Mouse (Mus musculus): ENCODE measurements around the gene Slc38a11. TPM values are rescaled to one million over a fixed set of nuclear protein-coding genes. Genes with fewer than 3 reads are reported as not detected.

The Slc38a11 gene
- polyA plus RNA-seq, 1 experiment from 2014 or later: 1.5 TPM

GRCm38 (mm10) chr2:65378425-65378824 is 14.6 kb upstream of the Slc38a11 start:
- Histone ChIP-seq H3K4me2 (replicated peaks) (no peak overlapping the region), H3K9ac (no peak overlapping the region), H3K27me3 (ENCODE audit: control insufficient read depth, insufficient read depth, low read length) (no peaks in the 10 kb centered on the region), H3K36me3 (replicated peaks; ENCODE audit: control insufficient read depth, insufficient read depth) (no peaks in the 10 kb centered on the region), H3K4me1 (replicated peaks; ENCODE audit: control insufficient read depth, insufficient read depth, low read length) (no peaks in the 10 kb centered on the region), H3K27ac (no peak overlapping the region), H3K9me3 (ENCODE audit: control insufficient read depth, low read length) (no peaks in the 10 kb centered on the region), H3K4me3 (replicated peaks; ENCODE audit: low read length) (no peak overlapping the region)
- 67% methylated on average over 4 of the region's 4 CpGs for WGBS
- ATAC-seq (ENCODE audit: low FRiP score): no peak
- DNase-seq (ENCODE audit: low spot score): no peak

GRCm38 (mm10) chr2:65374410-65374809 is 10.6 kb upstream of the Slc38a11 start:
- Histone ChIP-seq H3K4me3 (replicated peaks; ENCODE audit: low read length) (no peak overlapping the region), H3K27me3 (ENCODE audit: control insufficient read depth, insufficient read depth, low read length) (no peaks in the 10 kb centered on the region), H3K4me1 (replicated peaks; ENCODE audit: control insufficient read depth, insufficient read depth, low read length) (no peaks in the 10 kb centered on the region), H3K9ac (no peak overlapping the region), H3K27ac (no peak overlapping the region), H3K4me2 (replicated peaks) (no peak overlapping the region), H3K9me3 (ENCODE audit: control insufficient read depth, low read length) (no peaks in the 10 kb centered on the region), H3K36me3 (replicated peaks; ENCODE audit: control insufficient read depth, insufficient read depth) (no peaks in the 10 kb centered on the region)
- WGBS: 96% methylated on average over 5 of the region's 5 CpGs
- no peak for DNase-seq (ENCODE audit: low spot score)
- ATAC-seq (ENCODE audit: low FRiP score): no peak

GRCm38 (mm10) chr2:65373076-65373475 is 9.2 kb upstream of the Slc38a11 start:
- no peak overlapping the region for H3K9ac ChIP-seq
- H3K4me1 ChIP-seq (replicated peaks; ENCODE audit: control insufficient read depth, insufficient read depth, low read length): no peaks in the 10 kb centered on the region
- ATAC-seq (ENCODE audit: low FRiP score): no peak
- no peak overlapping the region for H3K4me3 ChIP-seq (replicated peaks; ENCODE audit: low read length)
- H3K9me3 ChIP-seq (ENCODE audit: control insufficient read depth, low read length): no peaks in the 10 kb centered on the region
- H3K4me2 ChIP-seq (replicated peaks): no peak overlapping the region
- no peak for DNase-seq (ENCODE audit: low spot score)
- 95% methylated on average over 4 of the region's 4 CpGs for WGBS
- H3K27me3 ChIP-seq (ENCODE audit: control insufficient read depth, insufficient read depth, low read length): no peaks in the 10 kb centered on the region
- H3K27ac ChIP-seq: no peak overlapping the region
- no peaks in the 10 kb centered on the region for H3K36me3 ChIP-seq (replicated peaks; ENCODE audit: control insufficient read depth, insufficient read depth)

- Histone ChIP-seq H3K9ac (no peak overlapping the region), H3K4me2 (replicated peaks) (no peak overlapping the region), H3K27me3 (ENCODE audit: control insufficient read depth, insufficient read depth, low read length) (no peaks in the 10 kb centered on the region), H3K36me3 (replicated peaks; ENCODE audit: control insufficient read depth, insufficient read depth) (no peaks in the 10 kb centered on the region), H3K4me3 (replicated peaks; ENCODE audit: low read length) (no peak overlapping the region), H3K27ac (no peak overlapping the region), H3K9me3 (ENCODE audit: control insufficient read depth, low read length) (no peaks in the 10 kb centered on the region), H3K4me1 (replicated peaks; ENCODE audit: control insufficient read depth, insufficient read depth, low read length) (no peaks in the 10 kb centered on the region)
- DNase-seq (ENCODE audit: low spot score): no peak
- 79% methylated on average over 9 of the region's 9 CpGs for WGBS
- no peak for ATAC-seq (ENCODE audit: low FRiP score)
Measured at GRCm38 (mm10) chr2:65360736-65361475, 2.9 kb downstream of the Slc38a11 start.

GRCm38 (mm10) chr2:65347367-65347766 is 16.5 kb downstream of the Slc38a11 start:
- Histone ChIP-seq H3K4me3 (replicated peaks; ENCODE audit: low read length) (no peak overlapping the region), H3K36me3 (replicated peaks; ENCODE audit: control insufficient read depth, insufficient read depth) (no peaks in the 10 kb centered on the region), H3K9me3 (ENCODE audit: control insufficient read depth, low read length) (no peaks in the 10 kb centered on the region), H3K9ac (no peak overlapping the region), H3K27me3 (ENCODE audit: control insufficient read depth, insufficient read depth, low read length) (no peaks in the 10 kb centered on the region), H3K4me2 (replicated peaks) (no peak overlapping the region), H3K4me1 (replicated peaks; ENCODE audit: control insufficient read depth, insufficient read depth, low read length) (no peaks in the 10 kb centered on the region), H3K27ac (no peak overlapping the region)
- DNase-seq (ENCODE audit: low spot score) (no peak), ATAC-seq (ENCODE audit: low FRiP score) (no peak)
- WGBS: 69% methylated on average over 4 of the region's 4 CpGs

- no peak for ATAC-seq (ENCODE audit: low FRiP score)
- Histone ChIP-seq H3K9me3 (ENCODE audit: control insufficient read depth, low read length) (no peaks in the 10 kb centered on the region), H3K4me1 (replicated peaks; ENCODE audit: control insufficient read depth, insufficient read depth, low read length) (no peaks in the 10 kb centered on the region), H3K27ac (no peak overlapping the region), H3K27me3 (ENCODE audit: control insufficient read depth, insufficient read depth, low read length) (no peaks in the 10 kb centered on the region), H3K36me3 (replicated peaks; ENCODE audit: control insufficient read depth, insufficient read depth) (no peaks in the 10 kb centered on the region), H3K9ac (no peak overlapping the region), H3K4me2 (replicated peaks) (no peak overlapping the region), H3K4me3 (replicated peaks; ENCODE audit: low read length) (no peak overlapping the region)
- WGBS: 59% methylated on average over 1 of the region's 1 CpGs
- no peak for DNase-seq (ENCODE audit: low spot score)
Measured at GRCm38 (mm10) chr2:65346915-65347314, 16.9 kb downstream of the Slc38a11 start.

GRCm38 (mm10) chr2:65346037-65346436 is 17.8 kb downstream of the Slc38a11 start:
- Histone ChIP-seq H3K4me2 (replicated peaks) (no peak overlapping the region), H3K9ac (no peak overlapping the region), H3K9me3 (ENCODE audit: control insufficient read depth, low read length) (no peaks in the 10 kb centered on the region), H3K27me3 (ENCODE audit: control insufficient read depth, insufficient read depth, low read length) (no peaks in the 10 kb centered on the region), H3K27ac (no peak overlapping the region), H3K36me3 (replicated peaks; ENCODE audit: control insufficient read depth, insufficient read depth) (no peaks in the 10 kb centered on the region), H3K4me1 (replicated peaks; ENCODE audit: control insufficient read depth, insufficient read depth, low read length) (no peaks in the 10 kb centered on the region), H3K4me3 (replicated peaks; ENCODE audit: low read length) (no peak overlapping the region)
- ATAC-seq (ENCODE audit: low FRiP score): no peak
- WGBS: 89% methylated on average over 5 of the region's 5 CpGs
- DNase-seq (ENCODE audit: low spot score): no peak

GRCm38 (mm10) chr2:65342057-65342456 is 21.8 kb downstream of the Slc38a11 start:
- Histone ChIP-seq H3K27me3 (ENCODE audit: control insufficient read depth, insufficient read depth, low read length) (no peaks in the 10 kb centered on the region), H3K4me3 (replicated peaks; ENCODE audit: low read length) (no peak overlapping the region), H3K4me1 (replicated peaks; ENCODE audit: control insufficient read depth, insufficient read depth, low read length) (no peaks in the 10 kb centered on the region), H3K27ac (no peak overlapping the region), H3K36me3 (replicated peaks; ENCODE audit: control insufficient read depth, insufficient read depth) (no peaks in the 10 kb centered on the region), H3K9ac (no peak overlapping the region), H3K9me3 (ENCODE audit: control insufficient read depth, low read length) (no peaks in the 10 kb centered on the region), H3K4me2 (replicated peaks) (no peak overlapping the region)
- ATAC-seq (ENCODE audit: low FRiP score) (no peak), DNase-seq (ENCODE audit: low spot score) (no peak)
- WGBS: 74% methylated on average over 10 of the region's 10 CpGs

- H3K4me1 ChIP-seq (replicated peaks; ENCODE audit: control insufficient read depth, insufficient read depth, low read length): no peaks in the 10 kb centered on the region
- H3K27me3 ChIP-seq (ENCODE audit: control insufficient read depth, insufficient read depth, low read length): no peaks in the 10 kb centered on the region
- no peak overlapping the region for H3K4me3 ChIP-seq (replicated peaks; ENCODE audit: low read length)
- H3K27ac ChIP-seq: no peak overlapping the region
- no peak for DNase-seq (ENCODE audit: low spot score)
- no peaks in the 10 kb centered on the region for H3K9me3 ChIP-seq (ENCODE audit: control insufficient read depth, low read length)
- H3K9ac ChIP-seq: no peak overlapping the region
- no peaks in the 10 kb centered on the region for H3K36me3 ChIP-seq (replicated peaks; ENCODE audit: control insufficient read depth, insufficient read depth)
- ATAC-seq (ENCODE audit: low FRiP score): no peak
- WGBS: 72% methylated on average over 3 of the region's 3 CpGs
- no peak overlapping the region for H3K4me2 ChIP-seq (replicated peaks)
Measured at GRCm38 (mm10) chr2:65340839-65341238, 23.0 kb downstream of the Slc38a11 start.

Data from hindbrain, embryonic 14.5 days (tissue).